Comparison of ENCODE assay signal across 12 mouse cellular contexts in the genomic region with DNA sequence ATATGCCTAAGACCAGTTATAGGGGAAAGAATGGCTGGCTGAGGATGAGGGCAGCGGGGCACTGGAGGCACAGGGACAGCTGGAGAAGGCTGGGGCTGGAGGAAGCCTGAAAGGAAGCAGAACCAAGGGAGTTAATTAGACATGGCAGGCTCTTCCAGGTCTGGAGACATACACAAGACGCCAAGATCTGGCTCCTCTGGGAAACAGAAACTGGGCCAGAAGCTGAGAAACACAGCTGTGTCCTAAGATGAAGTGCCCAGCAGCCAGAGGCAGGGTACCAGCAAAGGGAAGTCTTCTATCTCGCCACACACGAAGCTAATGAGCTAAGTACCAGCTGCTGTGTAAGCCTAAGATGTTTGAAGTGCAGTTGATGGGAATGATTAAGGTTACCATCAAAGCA.
DNase-seq lines count a peak whose midpoint lies in the region; ATAC-seq lines count a peak whose summit lies in the region.
"Had no signal": no experiment of that assay in that cellular context is flagged by ENCODE, and none has a peak within 500 bp of the region (broad histone marks: within the 10 kb centered on the region; RNA-seq: fewer than 3 reads in every experiment).

No protein-coding gene starts in this region.

- WGBS in kidney, embryonic 15.5 days = 53% methylated on average over 4 of the region's 4 CpGs
- WGBS in forebrain, embryonic 16.5 days = 52% methylated on average over 4 of the region's 4 CpGs
- WGBS in midbrain, embryonic 13.5 days = 43% methylated on average over 4 of the region's 4 CpGs

- no peak overlapping the region for H3K4me3 ChIP-seq in kidney, embryonic 15.5 days (replicated peaks)
- no peak overlapping the region for H3K4me3 ChIP-seq in forebrain, embryonic 16.5 days (replicated peaks; ENCODE audit: low read length)
- no peak overlapping the region for H3K4me3 ChIP-seq in midbrain, embryonic 13.5 days (replicated peaks)
- H3K4me3 ChIP-seq: myocyte had no signal

- no peaks in the 10 kb centered on the region for H3K27me3 ChIP-seq in kidney, embryonic 15.5 days
- no peaks in the 10 kb centered on the region for H3K27me3 ChIP-seq in forebrain, embryonic 16.5 days (replicated peaks; ENCODE audit: control insufficient read depth, insufficient read depth, low read length)
- no peaks in the 10 kb centered on the region for H3K27me3 ChIP-seq in midbrain, embryonic 13.5 days

- H3K9me3 ChIP-seq in kidney, embryonic 15.5 days (replicated peaks) = no peaks in the 10 kb centered on the region
- H3K9me3 ChIP-seq in forebrain, embryonic 16.5 days (ENCODE audit: control insufficient read depth, low read length) = no peaks in the 10 kb centered on the region
- H3K9me3 ChIP-seq in midbrain, embryonic 13.5 days = no peaks in the 10 kb centered on the region

- no peak for ATAC-seq in kidney, embryonic 15.5 days (replicated peaks; ENCODE audit: low FRiP score)
- peak; percentile 54; the same call in 1 of the 2 replicates for ATAC-seq in forebrain, embryonic 16.5 days
- ATAC-seq in midbrain, embryonic 13.5 days = peak; percentile 71

- no peak overlapping the region for H3K4me2 ChIP-seq in kidney, embryonic 15.5 days
- H3K4me2 ChIP-seq in forebrain, embryonic 16.5 days (ENCODE audit: low read length) = no peak overlapping the region
- H3K4me2 ChIP-seq in midbrain, embryonic 13.5 days (replicated peaks) = no peak overlapping the region
- H3K4me2 ChIP-seq: liver, embryonic 11.5 days had no signal

- H3K9ac ChIP-seq in kidney, embryonic 15.5 days = no peak overlapping the region
- H3K9ac ChIP-seq in forebrain, embryonic 16.5 days (replicated peaks; ENCODE audit: low read depth, low read length) = no peak overlapping the region
- H3K9ac ChIP-seq in midbrain, embryonic 13.5 days (replicated peaks) = no peak overlapping the region

- H3K36me3 ChIP-seq in kidney, embryonic 15.5 days = no peaks in the 10 kb centered on the region
- no peaks in the 10 kb centered on the region for H3K36me3 ChIP-seq in forebrain, embryonic 16.5 days (ENCODE audit: control insufficient read depth, insufficient read depth)
- no peaks in the 10 kb centered on the region for H3K36me3 ChIP-seq in midbrain, embryonic 13.5 days
- H3K36me3 ChIP-seq: G1E had no signal

- H3K27ac ChIP-seq in kidney, embryonic 15.5 days = no peak overlapping the region
- H3K27ac ChIP-seq in forebrain, embryonic 16.5 days (ENCODE audit: low read length) = 0 out of 2 replicates have a peak overlapping the region, but pooled peaks have one; percentile 50
- H3K27ac ChIP-seq in midbrain, embryonic 13.5 days = peak overlapping the region; percentile 4; the same call in 1 of the 2 replicates

- intact Hi-C loops in gastrocnemius, postnatal 36 days (cut with DNase I) = no loop called here

- no peaks in the 10 kb centered on the region for H3K4me1 ChIP-seq in kidney, embryonic 15.5 days
- 0 out of 2 replicates have a peak, but pooled peaks cover 3% of the 10 kb centered on the region for H3K4me1 ChIP-seq in forebrain, embryonic 16.5 days (replicated peaks; ENCODE audit: control insufficient read depth, insufficient read depth, low read length)
- peaks cover 8% of the 10 kb centered on the region for H3K4me1 ChIP-seq in midbrain, embryonic 13.5 days (replicated peaks)

- peak; percentile 2 for DNase-seq in kidney, postnatal 14 days
- peak; percentile 8 to 14 for DNase-seq in gastrocnemius, postnatal 36 days
- no peak for DNase-seq in testis, postnatal 14 days (ENCODE audit: low spot score)
- no peak for DNase-seq in left cerebral cortex, adult 8-10 months (ENCODE audit: low spot score in 2 of 2)
- DNase-seq: kidney, adult 8-10 months; thymus, postnatal 14 days had no signal

Comparison
In these comparisons a context has a peak if more than half of its experiments do, and no peak if none do; other contexts are left out.
1. DNase-seq: peak in kidney, postnatal 14 days (single experiment) and gastrocnemius, postnatal 36 days (2 of 2); none in testis, postnatal 14 days (single experiment) and left cerebral cortex, adult 8-10 months (0 of 2).